Mouse (Mus musculus): ENCODE results near the gene Scfd2.
A peak's percentile ranks its signal among the peaks of the same experiment; 100 is the strongest.

Gene Scfd2

GRCm38 (mm10) chr5:74245641-74246145, 285.9 kb downstream of the Scfd2 start:
- DNase-seq (ENCODE audit: low read depth, low spot score), result no peak

- DNase-seq (ENCODE audit: low read depth, low spot score), result no peak
Measured at GRCm38 (mm10) chr5:74244406-74245019, 287.0 kb downstream of the Scfd2 start.

GRCm38 (mm10) chr5:74242654-74243053, 288.9 kb downstream of the Scfd2 start:
- DNase-seq (ENCODE audit: low read depth, low spot score), result no peak

- DNase-seq (ENCODE audit: low read depth, low spot score), result no peak
Measured at GRCm38 (mm10) chr5:74240926-74241680, 290.5 kb downstream of the Scfd2 start.

- DNase-seq (ENCODE audit: low read depth, low spot score), result no peak
Measured at GRCm38 (mm10) chr5:74240298-74240697, 291.3 kb downstream of the Scfd2 start.

GRCm38 (mm10) chr5:74239369-74239768, 292.2 kb downstream of the Scfd2 start:
- DNase-seq (ENCODE audit: low read depth, low spot score), result no peak

- DNase-seq (ENCODE audit: low read depth, low spot score), result no peak
Measured at GRCm38 (mm10) chr5:74233808-74234207, 297.8 kb downstream of the Scfd2 start.

GRCm38 (mm10) chr5:74230525-74230924, 301.0 kb downstream of the Scfd2 start:
- DNase-seq (ENCODE audit: low read depth, low spot score), result no peak

GRCm38 (mm10) chr5:74229775-74230413, 301.7 kb downstream of the Scfd2 start:
- DNase-seq (ENCODE audit: low read depth, low spot score), result no peak

GRCm38 (mm10) chr5:74228938-74229337, 302.6 kb downstream of the Scfd2 start:
- peak; percentile 62 for DNase-seq (ENCODE audit: low read depth, low spot score)

GRCm38 (mm10) chr5:74227352-74227751, 304.2 kb downstream of the Scfd2 start:
- no peak for DNase-seq (ENCODE audit: low read depth, low spot score)

GRCm38 (mm10) chr5:74226183-74226582, 305.4 kb downstream of the Scfd2 start:
- DNase-seq (ENCODE audit: low read depth, low spot score), result no peak

GRCm38 (mm10) chr5:74224480-74224879, 307.1 kb downstream of the Scfd2 start:
- DNase-seq (ENCODE audit: low read depth, low spot score), result no peak

- DNase-seq (ENCODE audit: low read depth, low spot score), result no peak
Measured at GRCm38 (mm10) chr5:74222626-74223025, 308.9 kb downstream of the Scfd2 start.

- no peak for DNase-seq (ENCODE audit: low read depth, low spot score)
Measured at GRCm38 (mm10) chr5:74218524-74218923, 313.0 kb downstream of the Scfd2 start.

GRCm38 (mm10) chr5:74215125-74215524, 316.4 kb downstream of the Scfd2 start:
- no peak for DNase-seq (ENCODE audit: low read depth, low spot score)

- DNase-seq (ENCODE audit: low read depth, low spot score), result no peak
Measured at GRCm38 (mm10) chr5:74214501-74215110, 317.0 kb downstream of the Scfd2 start.

GRCm38 (mm10) chr5:74211346-74211745, 320.2 kb downstream of the Scfd2 start:
- no peak for DNase-seq (ENCODE audit: low read depth, low spot score)

GRCm38 (mm10) chr5:74209640-74210039, 321.9 kb downstream of the Scfd2 start:
- no peak for DNase-seq (ENCODE audit: low read depth, low spot score)

- DNase-seq (ENCODE audit: low read depth, low spot score), result no peak
Measured at GRCm38 (mm10) chr5:74208438-74208837, 323.1 kb downstream of the Scfd2 start.

GRCm38 (mm10) chr5:74207209-74207608, 324.4 kb downstream of the Scfd2 start:
- no peak for DNase-seq (ENCODE audit: low read depth, low spot score)

GRCm38 (mm10) chr5:74206649-74207048, 324.9 kb downstream of the Scfd2 start:
- DNase-seq (ENCODE audit: low read depth, low spot score), result no peak
